Mouse (Mus musculus) heart, embryonic 11.5 days (tissue): ENCODE data around the gene Tuba3b. TPM values are rescaled to one million over a fixed set of nuclear protein-coding genes. Genes with fewer than 3 reads are reported as not detected.

ENCODE experiments used
- ATAC-seq: fragments of 200-750 bp; cut with Nextera tagmentation; replicated peaks from 2 replicates; pipeline ENCODE4 v1.8.0; 2017; ENCODE audit warnings: moderate library complexity; ENCODE audit not compliant: insufficient number of reproducible peaks, low FRiP score, low TSS enrichment
- H3K27ac ChIP-seq: fragments of 300-500 bp; sonication (generic); 2 replicates; pipeline ENCODE4 v1.5.1; 2014; ENCODE audit warnings: mild to moderate bottlenecking, low read depth, low read length
- H3K27me3 ChIP-seq: fragments of 300-500 bp; sonication (generic); 2 replicates; pipeline ENCODE4 v1.6.1; 2014; ENCODE audit warnings: mild to moderate bottlenecking, low read length, mixed read lengths; ENCODE audit not compliant: control insufficient read depth, insufficient read depth
- H3K36me3 ChIP-seq: fragments of 300-500 bp; sonication (generic); 2 replicates; pipeline ENCODE4 v1.6.1; 2014; ENCODE audit warnings: mild to moderate bottlenecking, low read length, moderate library complexity, mixed read lengths; ENCODE audit not compliant: control insufficient read depth, insufficient read depth
- H3K4me1 ChIP-seq: fragments of 300-500 bp; sonication (generic); 2 replicates; pipeline ENCODE4 v1.6.1; 2014; ENCODE audit warnings: low read length; ENCODE audit not compliant: control insufficient read depth, insufficient read depth
- H3K4me2 ChIP-seq: fragments of 300-500 bp; sonication (generic); 2 replicates; pipeline ENCODE4 v1.6.1; 2014; ENCODE audit warnings: mild to moderate bottlenecking, moderate library complexity
- H3K4me3 ChIP-seq: fragments of 300-500 bp; sonication (generic); 2 replicates; pipeline ENCODE4 v1.5.1; 2014; ENCODE audit warnings: low read depth, low read length
- H3K9ac ChIP-seq: fragments of 300-500 bp; sonication (generic); 2 replicates; pipeline ENCODE4 v1.6.1; 2014; ENCODE audit warnings: mild to moderate bottlenecking, low read depth, low read length, moderate library complexity
- H3K9me3 ChIP-seq: fragments of 300-500 bp; sonication (generic); replicated peaks from 2 replicates; pipeline ENCODE4 v1.6.1; 2016; ENCODE audit warnings: low read length; ENCODE audit not compliant: control insufficient read depth
- WGBS: fragments of 180-500 bp; shearing (Covaris S2); extraction: QIAGEN DNeasy Blood & Tissue Kit; methylation state at CpG from one replicate; pipeline ENCODE4 v1.1.7; 2014; ENCODE audit not compliant: insufficient replicate concordance; 5-methylcytosine and 5-hydroxymethylcytosine counted together
- polyA plus RNA-seq: library from polyadenylated mRNA; unstranded; fragments of >200 nt; fragmentation: Nextera tagmentation; extraction: Ambion mirVana; gene quantifications from 2 replicates; pipeline ENCODE4 v1.2.1, GENCODE M21; 2014

Gene Tuba3b
- polyA plus RNA-seq, 1 experiment from 2014 or later, result not detected

- Histone ChIP-seq H3K36me3 (no peaks in the 10 kb centered on the region), H3K4me2 (no peak overlapping the region), H3K27me3 (no peaks in the 10 kb centered on the region), H3K27ac (no peak overlapping the region), H3K4me1 (no peaks in the 10 kb centered on the region), H3K4me3 (no peak overlapping the region), H3K9ac (no peak overlapping the region), H3K9me3 (no peaks in the 10 kb centered on the region)
- ATAC-seq, result no peak
- 77% methylated on average over 5 of the region's 5 CpGs for WGBS
These were observed 38.1 kb downstream of the Tuba3b start for GRCm38 (mm10) chr6:145653626-145654025.

GRCm38 (mm10) chr6:145654062-145654836, 38.7 kb downstream of the Tuba3b start:
- Histone ChIP-seq H3K9ac (no peak overlapping the region), H3K9me3 (no peaks in the 10 kb centered on the region), H3K4me1 (no peaks in the 10 kb centered on the region), H3K4me3 (no peak overlapping the region), H3K27ac (no peak overlapping the region), H3K36me3 (no peaks in the 10 kb centered on the region), H3K4me2 (no peak overlapping the region), H3K27me3 (no peaks in the 10 kb centered on the region)
- no peak for ATAC-seq
- WGBS, result 84% methylated on average over 8 of the region's 8 CpGs

- no peak overlapping the region for H3K4me2 ChIP-seq
- no peaks in the 10 kb centered on the region for H3K36me3 ChIP-seq
- 87% methylated on average over 1 of the region's 1 CpGs for WGBS
- no peaks in the 10 kb centered on the region for H3K27me3 ChIP-seq
- no peak overlapping the region for H3K27ac ChIP-seq
- H3K4me1 ChIP-seq, result no peaks in the 10 kb centered on the region
- H3K9ac ChIP-seq, result no peak overlapping the region
- ATAC-seq, result no peak
- no peaks in the 10 kb centered on the region for H3K9me3 ChIP-seq
- H3K4me3 ChIP-seq, result no peak overlapping the region
These were observed 40.1 kb downstream of the Tuba3b start for GRCm38 (mm10) chr6:145655678-145656077.

- no peak for ATAC-seq
- Histone ChIP-seq H3K4me1 (no peaks in the 10 kb centered on the region), H3K9me3 (no peaks in the 10 kb centered on the region), H3K27me3 (no peaks in the 10 kb centered on the region), H3K27ac (no peak overlapping the region), H3K4me3 (no peak overlapping the region), H3K36me3 (no peaks in the 10 kb centered on the region), H3K9ac (no peak overlapping the region), H3K4me2 (no peak overlapping the region)
- 71% methylated on average over 15 of the region's 15 CpGs for WGBS
These were observed 41.4 kb downstream of the Tuba3b start for GRCm38 (mm10) chr6:145656740-145657591.

- no peak overlapping the region for H3K4me2 ChIP-seq
These were observed 43.6 kb downstream of the Tuba3b start for GRCm38 (mm10) chr6:145659116-145659515.

GRCm38 (mm10) chr6:145660943-145661342, 45.4 kb downstream of the Tuba3b start:
- WGBS, result 73% methylated on average over 11 of the region's 11 CpGs
- H3K27me3 ChIP-seq, result no peaks in the 10 kb centered on the region
- no peak overlapping the region for H3K27ac ChIP-seq
- H3K9me3 ChIP-seq, result peaks cover 4% of the 10 kb centered on the region; the same call in 1 of the 2 replicates
- no peak for ATAC-seq
- 0 out of 2 replicates have a peak, but pooled peaks cover 2% of the 10 kb centered on the region for H3K4me1 ChIP-seq
- H3K4me3 ChIP-seq, result no peak overlapping the region
- no peaks in the 10 kb centered on the region for H3K36me3 ChIP-seq
- no peak overlapping the region for H3K4me2 ChIP-seq
- no peak overlapping the region for H3K9ac ChIP-seq

More at GRCm38 (mm10) chr6:145659116-145659515, 43.6 kb downstream of the Tuba3b start:
- 58% methylated on average over 6 of the region's 6 CpGs for WGBS
- no peak for ATAC-seq
- Histone ChIP-seq H3K9me3 (no peaks in the 10 kb centered on the region), H3K27ac (no peak overlapping the region), H3K36me3 (no peaks in the 10 kb centered on the region), H3K9ac (no peak overlapping the region), H3K27me3 (no peaks in the 10 kb centered on the region), H3K4me1 (0 out of 2 replicates have a peak, but pooled peaks cover 2% of the 10 kb centered on the region), H3K4me3 (no peak overlapping the region)

DNA sequence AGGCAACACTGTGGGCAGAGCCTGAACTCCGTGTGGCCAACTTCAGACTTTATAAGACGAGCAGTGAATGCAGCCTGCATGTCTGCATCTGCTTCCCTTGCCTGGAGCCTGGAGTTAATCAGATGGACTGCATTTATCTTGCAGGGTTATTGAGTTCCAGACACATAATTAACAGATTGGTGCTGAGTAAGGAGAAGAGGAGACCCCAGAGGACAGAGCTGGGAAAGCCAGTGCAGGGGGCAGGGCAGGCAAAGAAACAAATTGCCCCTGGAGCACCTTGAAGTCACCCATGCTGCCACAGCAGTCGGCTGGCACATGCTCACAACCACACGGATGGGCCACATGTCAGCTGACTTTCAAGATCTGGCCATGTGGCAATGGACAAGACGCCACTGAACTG, 48.7 kb downstream of the Tuba3b start:
- peaks cover 2% of the 10 kb centered on the region; the same call in 1 of the 2 replicates for H3K4me1 ChIP-seq
- no peaks in the 10 kb centered on the region for H3K27me3 ChIP-seq
- peaks cover 4% of the 10 kb centered on the region; the same call in 1 of the 2 replicates for H3K9me3 ChIP-seq
- no peak overlapping the region for H3K4me2 ChIP-seq
- no peak overlapping the region for H3K4me3 ChIP-seq
- H3K27ac ChIP-seq, result no peak overlapping the region
- 56% methylated on average over 5 of the region's 5 CpGs for WGBS
- H3K36me3 ChIP-seq, result no peaks in the 10 kb centered on the region
- no peak for ATAC-seq
- H3K9ac ChIP-seq, result no peak overlapping the region

- ATAC-seq, result no peak
- H3K9ac ChIP-seq, result no peak overlapping the region
These were observed 50.2 kb downstream of the Tuba3b start for GRCm38 (mm10) chr6:145665751-145666150.

More at GRCm38 (mm10) chr6:145665751-145666150, 50.2 kb downstream of the Tuba3b start:
- WGBS, result 90% methylated on average over 3 of the region's 3 CpGs
- Histone ChIP-seq H3K4me2 (no peak overlapping the region), H3K9me3 (peaks cover 4% of the 10 kb centered on the region; the same call in 1 of the 2 replicates), H3K27me3 (no peaks in the 10 kb centered on the region), H3K27ac (no peak overlapping the region), H3K4me1 (peaks cover 2% of the 10 kb centered on the region; the same call in 1 of the 2 replicates), H3K36me3 (no peaks in the 10 kb centered on the region), H3K4me3 (no peak overlapping the region)
